Mouse (Mus musculus): Measurements from ENCODE around the gene Exoc3l4.

The Exoc3l4 gene

GRCm38 (mm10) chr12:111450359-111450758 lies 33.5 kb downstream of the Exoc3l4 start:
- no peak for DNase-seq (ENCODE audit: low spot score in 2 of 2)

GRCm38 (mm10) chr12:111451561-111451960 lies 34.7 kb downstream of the Exoc3l4 start:
- no peak for DNase-seq (ENCODE audit: low spot score in 2 of 2)

- no peak for DNase-seq (ENCODE audit: low spot score in 2 of 2)
These were observed 37.2 kb downstream of the Exoc3l4 start for GRCm38 (mm10) chr12:111454021-111454420.

GRCm38 (mm10) chr12:111454543-111455280 lies 37.9 kb downstream of the Exoc3l4 start:
- DNase-seq (ENCODE audit: low spot score in 2 of 2), result no peak

GRCm38 (mm10) chr12:111455311-111455846 lies 38.6 kb downstream of the Exoc3l4 start:
- DNase-seq (ENCODE audit: low spot score in 2 of 2), result no peak

- DNase-seq (ENCODE audit: low spot score in 2 of 2), result no peak
These were observed 39.0 kb downstream of the Exoc3l4 start for GRCm38 (mm10) chr12:111455860-111456259.

- DNase-seq (ENCODE audit: low spot score in 2 of 2), result no peak
These were observed 40.9 kb downstream of the Exoc3l4 start for GRCm38 (mm10) chr12:111457742-111458141.

GRCm38 (mm10) chr12:111463570-111463969 lies 46.8 kb downstream of the Exoc3l4 start:
- no peak for DNase-seq (ENCODE audit: low spot score in 2 of 2)

- no peak for DNase-seq (ENCODE audit: low spot score in 2 of 2)
These were observed 49.6 kb downstream of the Exoc3l4 start for GRCm38 (mm10) chr12:111466369-111466768.

GRCm38 (mm10) chr12:111468206-111468605 lies 51.4 kb downstream of the Exoc3l4 start:
- DNase-seq (ENCODE audit: low spot score in 2 of 2), result no peak

GRCm38 (mm10) chr12:111469507-111469906 lies 52.7 kb downstream of the Exoc3l4 start:
- peak; percentile 28 to 48 for DNase-seq (ENCODE audit: low spot score in 2 of 2)

GRCm38 (mm10) chr12:111471119-111471518 lies 54.3 kb downstream of the Exoc3l4 start:
- DNase-seq (ENCODE audit: low spot score in 2 of 2), result no peak

GRCm38 (mm10) chr12:111471721-111472120 lies 54.9 kb downstream of the Exoc3l4 start:
- DNase-seq (ENCODE audit: low spot score in 2 of 2), result no peak

GRCm38 (mm10) chr12:111472886-111473285 lies 56.1 kb downstream of the Exoc3l4 start:
- no peak for DNase-seq (ENCODE audit: low spot score in 2 of 2)

- DNase-seq (ENCODE audit: low spot score in 2 of 2), result no peak
These were observed 57.6 kb downstream of the Exoc3l4 start for GRCm38 (mm10) chr12:111474384-111474783.

GRCm38 (mm10) chr12:111474893-111475643 lies 58.3 kb downstream of the Exoc3l4 start:
- DNase-seq (ENCODE audit: low spot score in 2 of 2), result no peak

GRCm38 (mm10) chr12:111478924-111479323 lies 62.1 kb downstream of the Exoc3l4 start:
- DNase-seq (ENCODE audit: low spot score in 2 of 2), result no peak

- no peak for DNase-seq (ENCODE audit: low spot score in 2 of 2)
These were observed 63.1 kb downstream of the Exoc3l4 start for GRCm38 (mm10) chr12:111479917-111480316.

Measured in spleen, postnatal 36 days (tissue).